Mouse (Mus musculus): ENCODE results near the gene Ntmt1. TPM values are rescaled to one million over a fixed set of nuclear protein-coding genes. Genes with fewer than 3 reads are reported as not detected.
A peak's percentile ranks its signal among the peaks of the same experiment; 100 is the strongest.

Ntmt1 gene
- polyA plus RNA-seq, 1 experiment from 2014 or later: 107 TPM

DNA sequence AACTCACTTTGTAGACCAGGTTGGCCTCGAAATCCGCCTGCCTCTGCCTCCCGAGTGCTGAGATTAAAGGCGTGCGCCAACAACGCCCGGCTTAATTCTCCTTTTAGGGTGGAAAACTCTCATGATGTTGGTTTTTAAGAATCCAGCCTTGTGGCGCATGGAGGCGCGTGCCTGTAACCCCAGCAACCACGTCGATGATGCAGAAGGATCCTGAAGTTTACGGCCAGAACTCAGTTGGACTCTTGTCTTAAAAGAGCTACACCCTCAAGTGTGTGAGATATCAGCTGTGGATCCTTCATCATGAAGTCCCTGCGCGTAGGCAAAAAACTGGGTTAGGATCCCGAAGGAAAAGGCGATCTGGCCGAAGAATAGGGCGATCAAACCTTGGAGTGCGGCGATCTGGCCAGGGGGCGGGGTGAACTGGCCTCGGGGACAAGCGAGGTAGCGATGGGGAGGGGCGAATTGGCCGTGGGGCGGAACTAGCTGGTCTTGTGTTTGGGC is 429 bp upstream of the Ntmt1 start:
- ATAC-seq (ENCODE audit: low read depth): no peak; the same call in 1 of the 2 replicates
- peak overlapping the region; percentile 83 for H3K4me3 ChIP-seq
- WGBS: 7% methylated on average over 28 of the region's 28 CpGs

DNA sequence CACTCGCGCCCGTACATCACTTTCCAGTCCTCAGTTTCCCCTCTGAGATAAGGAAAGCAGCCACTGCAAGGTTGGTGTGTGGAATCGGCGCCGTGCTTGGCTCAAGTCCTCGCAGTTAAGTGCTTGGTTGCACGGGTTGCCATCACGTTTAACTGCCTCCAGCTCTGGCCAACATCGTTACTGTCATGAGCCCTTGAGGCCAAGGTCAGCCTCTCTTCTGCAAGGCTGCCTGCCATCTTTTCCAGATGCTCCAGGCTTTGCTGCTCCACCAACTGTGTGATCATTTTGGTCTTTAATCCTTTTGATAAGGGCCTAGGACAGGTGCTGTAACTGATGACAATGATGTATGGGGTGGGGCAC is 650 bp downstream of the Ntmt1 start:
- peaks cover 38% of the 10 kb centered on the region for H3K4me1 ChIP-seq (replicated peaks)

More for the DNA sequence above, 429 bp upstream of the Ntmt1 start:
- Histone ChIP-seq H3K27ac (replicated peaks) (peak overlapping the region; percentile 86), H3K4me2 (peak overlapping the region; percentile 96), H3K4me1 (replicated peaks) (peaks cover 38% of the 10 kb centered on the region), H3K27me3 (peaks cover 16% of the 10 kb centered on the region), H3K9me3 (no peaks in the 10 kb centered on the region), H3K9ac (peak overlapping the region; percentile 96), H3K36me3 (peaks cover 2% of the 10 kb centered on the region)

GRCm38 (mm10) chr2:30809503-30809902 is 1.9 kb downstream of the Ntmt1 start:
- H3K4me3 ChIP-seq: peak overlapping the region; percentile 83
- H3K36me3 ChIP-seq: peaks cover 24% of the 10 kb centered on the region
- 89% methylated on average over 5 of the region's 5 CpGs for WGBS
- H3K27me3 ChIP-seq: no peaks in the 10 kb centered on the region
- ATAC-seq (ENCODE audit: low read depth): no peak
- no peak overlapping the region for H3K27ac ChIP-seq (replicated peaks)
- H3K4me1 ChIP-seq (replicated peaks): peaks cover 38% of the 10 kb centered on the region
- peak overlapping the region; percentile 56 for H3K9ac ChIP-seq
- no peaks in the 10 kb centered on the region for H3K9me3 ChIP-seq
- H3K4me2 ChIP-seq: peak overlapping the region; percentile 96

More for the DNA sequence above, 650 bp downstream of the Ntmt1 start:
- ATAC-seq (ENCODE audit: low read depth): peak; percentile 25
- H3K9ac ChIP-seq: peak overlapping the region; percentile 96
- peak overlapping the region; percentile 83 for H3K4me3 ChIP-seq
- H3K27me3 ChIP-seq: 0 out of 2 replicates have a peak, but pooled peaks cover 5% of the 10 kb centered on the region
- no peaks in the 10 kb centered on the region for H3K9me3 ChIP-seq
- peaks cover 12% of the 10 kb centered on the region for H3K36me3 ChIP-seq
- WGBS: 5% methylated on average over 10 of the region's 10 CpGs
- peak overlapping the region; percentile 96 for H3K4me2 ChIP-seq
- peak overlapping the region; percentile 86 for H3K27ac ChIP-seq (replicated peaks)

GRCm38 (mm10) chr2:30810573-30810972 is 2.9 kb downstream of the Ntmt1 start:
- Histone ChIP-seq H3K4me1 (replicated peaks) (peaks cover 38% of the 10 kb centered on the region), H3K27me3 (no peaks in the 10 kb centered on the region), H3K27ac (replicated peaks) (no peak overlapping the region), H3K9ac (no peak overlapping the region), H3K36me3 (peaks cover 35% of the 10 kb centered on the region), H3K4me2 (peak overlapping the region; percentile 1; the same call in 1 of the 2 replicates), H3K4me3 (no peak overlapping the region), H3K9me3 (no peaks in the 10 kb centered on the region)
- 72% methylated on average over 7 of the region's 7 CpGs for WGBS
- no peak for ATAC-seq (ENCODE audit: low read depth)

DNA sequence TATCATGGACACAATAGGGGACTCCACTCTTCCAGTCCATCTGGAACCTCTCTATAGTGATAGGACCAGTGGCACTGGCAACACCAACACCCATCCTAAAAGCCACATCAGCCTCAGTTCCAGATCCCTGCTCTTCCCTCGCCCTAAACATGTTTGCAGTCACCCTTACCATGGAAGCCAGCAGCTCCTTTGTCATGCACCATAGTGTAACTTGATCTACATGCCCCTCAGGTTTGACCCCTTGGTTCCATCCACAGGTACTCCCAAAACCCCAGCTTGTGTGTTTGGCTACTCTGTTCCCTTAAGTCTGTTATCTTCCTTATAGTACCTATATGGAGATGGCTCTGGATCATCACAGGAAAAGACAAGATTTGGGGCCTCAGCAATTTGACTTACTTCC is 8.8 kb downstream of the Ntmt1 start:
- peaks cover 82% of the 10 kb centered on the region for H3K36me3 ChIP-seq
- H3K9ac ChIP-seq: no peak overlapping the region
- H3K4me1 ChIP-seq (replicated peaks): peaks cover 11% of the 10 kb centered on the region
- H3K27ac ChIP-seq (replicated peaks): no peak overlapping the region
- WGBS: 96% methylated on average over 1 of the region's 1 CpGs
- ATAC-seq (ENCODE audit: low read depth): no peak
- H3K9me3 ChIP-seq: no peaks in the 10 kb centered on the region
- no peak overlapping the region for H3K4me2 ChIP-seq
- H3K4me3 ChIP-seq: no peak overlapping the region
- H3K27me3 ChIP-seq: no peaks in the 10 kb centered on the region

- no peak overlapping the region for H3K9ac ChIP-seq
- H3K4me1 ChIP-seq (replicated peaks): peaks cover 26% of the 10 kb centered on the region
- H3K27me3 ChIP-seq: no peaks in the 10 kb centered on the region
- H3K27ac ChIP-seq (replicated peaks): no peak overlapping the region
- no peak overlapping the region for H3K4me2 ChIP-seq
- H3K9me3 ChIP-seq: no peaks in the 10 kb centered on the region
- ATAC-seq (ENCODE audit: low read depth): no peak
- H3K4me3 ChIP-seq: no peak overlapping the region
- H3K36me3 ChIP-seq: peaks cover 87% of the 10 kb centered on the region
- WGBS: 96% methylated on average over 5 of the region's 5 CpGs
Observed at GRCm38 (mm10) chr2:30819873-30820272, 12.2 kb downstream of the Ntmt1 start.

- H3K27ac ChIP-seq (replicated peaks): no peak overlapping the region
- H3K4me2 ChIP-seq: no peak overlapping the region
- H3K4me3 ChIP-seq: no peak overlapping the region
- 95% methylated on average over 3 of the region's 3 CpGs for WGBS
- ATAC-seq (ENCODE audit: low read depth): no peak
- H3K9me3 ChIP-seq: no peaks in the 10 kb centered on the region
- peaks cover 87% of the 10 kb centered on the region for H3K36me3 ChIP-seq
- no peaks in the 10 kb centered on the region for H3K27me3 ChIP-seq
- peaks cover 26% of the 10 kb centered on the region for H3K4me1 ChIP-seq (replicated peaks)
- no peak overlapping the region for H3K9ac ChIP-seq
Observed at GRCm38 (mm10) chr2:30821073-30821472, 13.4 kb downstream of the Ntmt1 start.

GRCm38 (mm10) chr2:30822460-30822859 is 14.8 kb downstream of the Ntmt1 start:
- H3K36me3 ChIP-seq: peaks cover 83% of the 10 kb centered on the region
- WGBS: 91% methylated on average over 8 of the region's 8 CpGs

GRCm38 (mm10) chr2:30823385-30824153 is 15.9 kb downstream of the Ntmt1 start:
- no peak overlapping the region for H3K4me3 ChIP-seq
- H3K27me3 ChIP-seq: no peaks in the 10 kb centered on the region
- peaks cover 77% of the 10 kb centered on the region for H3K36me3 ChIP-seq
- peak; percentile 44; the same call in 1 of the 2 replicates for ATAC-seq (ENCODE audit: low read depth)
- WGBS: 62% methylated on average over 13 of the region's 13 CpGs
- no peaks in the 10 kb centered on the region for H3K9me3 ChIP-seq
- H3K4me1 ChIP-seq (replicated peaks): peaks cover 38% of the 10 kb centered on the region
- H3K4me2 ChIP-seq: no peak overlapping the region
- H3K27ac ChIP-seq (replicated peaks): peak overlapping the region; percentile 68
- no peak overlapping the region for H3K9ac ChIP-seq

More at GRCm38 (mm10) chr2:30822460-30822859, 14.8 kb downstream of the Ntmt1 start:
- Histone ChIP-seq H3K4me2 (no peak overlapping the region), H3K27me3 (no peaks in the 10 kb centered on the region), H3K27ac (replicated peaks) (peak overlapping the region; percentile 68), H3K4me1 (replicated peaks) (peaks cover 39% of the 10 kb centered on the region), H3K9me3 (no peaks in the 10 kb centered on the region), H3K4me3 (no peak overlapping the region), H3K9ac (no peak overlapping the region)
- no peak for ATAC-seq (ENCODE audit: low read depth)

DNA sequence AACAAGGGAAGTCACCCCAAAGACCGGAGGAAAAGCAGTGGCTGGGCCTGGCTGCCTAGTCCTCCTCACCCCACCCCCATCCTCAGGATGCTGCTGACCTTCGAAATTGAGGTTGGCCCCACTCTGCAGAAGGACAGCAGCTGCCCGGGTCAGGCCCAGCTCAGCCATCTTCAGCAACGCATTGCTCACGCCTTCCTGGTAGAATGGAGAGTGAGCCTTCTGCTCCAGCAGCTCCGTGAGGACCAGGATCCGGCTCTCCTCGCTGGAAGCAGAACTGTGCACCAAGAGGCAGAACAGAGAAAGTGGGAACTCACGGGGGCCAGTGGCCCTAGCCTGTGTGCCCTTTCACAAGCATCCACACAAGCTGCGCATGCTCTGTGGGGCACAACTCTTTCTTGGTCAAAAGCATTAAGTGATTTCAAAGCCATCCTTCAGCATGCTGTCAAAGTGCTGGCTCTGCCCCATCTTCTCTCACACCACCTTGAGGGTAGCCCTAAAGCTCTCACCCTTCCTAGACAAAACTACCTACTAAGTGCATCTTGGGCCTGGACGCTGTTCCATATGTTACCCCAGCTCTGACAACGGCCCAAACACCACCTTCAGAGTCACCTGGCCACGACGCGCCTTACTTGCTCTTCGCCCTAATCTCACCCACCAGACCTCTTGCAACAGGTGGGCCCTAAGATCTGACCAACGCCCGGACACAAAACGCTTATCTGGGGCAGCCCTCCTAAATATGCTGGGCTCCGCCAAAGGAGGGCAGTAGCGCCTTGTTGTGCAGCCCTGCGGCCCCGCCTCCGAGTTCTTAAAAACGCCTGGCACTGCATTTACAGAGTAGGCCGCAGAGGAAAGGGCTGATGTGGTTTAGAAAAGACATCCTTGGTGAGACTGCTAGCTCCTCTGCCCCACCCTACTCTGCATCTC is 19.5 kb downstream of the Ntmt1 start:
- Histone ChIP-seq H3K4me1 (replicated peaks) (peaks cover 37% of the 10 kb centered on the region), H3K27me3 (no peaks in the 10 kb centered on the region), H3K36me3 (peaks cover 44% of the 10 kb centered on the region), H3K27ac (replicated peaks) (peak overlapping the region; percentile 72), H3K4me2 (peak overlapping the region; percentile 91), H3K4me3 (peak overlapping the region; percentile 75), H3K9ac (peak overlapping the region; percentile 95), H3K9me3 (no peaks in the 10 kb centered on the region)
- 37% methylated on average over 26 of the region's 26 CpGs for WGBS
- no peak for ATAC-seq (ENCODE audit: low read depth)

GRCm38 (mm10) chr2:30827749-30828475 is 20.3 kb downstream of the Ntmt1 start:
- ATAC-seq (ENCODE audit: low read depth): peak; percentile 85
- Histone ChIP-seq H3K4me1 (replicated peaks) (peaks cover 30% of the 10 kb centered on the region), H3K27ac (replicated peaks) (peak overlapping the region; percentile 72), H3K4me3 (peak overlapping the region; percentile 75), H3K9ac (peak overlapping the region; percentile 95), H3K9me3 (no peaks in the 10 kb centered on the region), H3K27me3 (0 out of 2 replicates have a peak, but pooled peaks cover 3% of the 10 kb centered on the region), H3K4me2 (peak overlapping the region; percentile 91), H3K36me3 (peaks cover 36% of the 10 kb centered on the region)
- WGBS: under 1% methylated on average over 63 of the region's 63 CpGs

All from neural tube, embryonic 13.5 days (tissue).